Mouse (Mus musculus) heart, adult 2 months (tissue): ENCODE measurements around the gene Plcl1.

Experiments
- CTCF ChIP-seq: fragments of 200-600 bp; IDR thresholded peaks from 2 replicates; pipeline ENCODE4 v1.8.1; 2022; ENCODE audit warnings: antibody characterized with exemption, mild to moderate bottlenecking, moderate library complexity
- EP300 ChIP-seq: fragments of 200-500 bp; IDR thresholded peaks from 2 replicates; pipeline ENCODE4 v1.6.1; 2011; ENCODE audit warnings: low read depth, low read length, control low read depth; ENCODE audit not compliant: insufficient read depth
- POLR2A ChIP-seq: fragments of 200-500 bp; IDR thresholded peaks from 2 replicates; pipeline ENCODE4 v1.6.1; 2011; ENCODE audit warnings: mild to moderate bottlenecking, low read depth, low read length, control low read depth; ENCODE audit not compliant: insufficient read depth

- TF ChIP-seq CTCF (no peak), POLR2A (no peak), EP300 (no peak)
Measured at GRCm38 (mm10) chr1:55570225-55570624, 164.5 kb downstream of the Plcl1 start.
